Mouse (Mus musculus) heart, embryonic 10.5 days (tissue): ENCODE results near the gene Sema5a. TPM values are rescaled to one million over a fixed set of nuclear protein-coding genes. Genes with fewer than 3 reads are reported as not detected.

Experiments used
- DNase-seq: peaks from one replicate; pipeline ENCODE4 v3.0.0-alpha.2; 2017; ENCODE audit warnings: low spot score
- H3K27ac ChIP-seq: fragments of 300-500 bp; sonication (generic); 2 replicates; pipeline ENCODE4 v1.5.1; 2016; ENCODE audit warnings: mild to moderate bottlenecking
- H3K27me3 ChIP-seq: fragments of 300-500 bp; sonication (generic); 2 replicates; pipeline ENCODE4 v1.6.1; 2016; ENCODE audit warnings: mild to moderate bottlenecking; ENCODE audit not compliant: poor library complexity, insufficient read depth, severe bottlenecking
- H3K36me3 ChIP-seq: fragments of 300-500 bp; sonication (generic); 2 replicates; pipeline ENCODE4 v1.6.1; 2016; ENCODE audit warnings: mild to moderate bottlenecking, moderate library complexity
- H3K4me1 ChIP-seq: fragments of 300-500 bp; sonication (generic); 2 replicates; pipeline ENCODE4 v1.6.1; 2016; ENCODE audit warnings: mild to moderate bottlenecking
- H3K4me3 ChIP-seq: fragments of 300-500 bp; sonication (generic); 2 replicates; pipeline ENCODE4 v1.5.1; 2016; ENCODE audit warnings: mild to moderate bottlenecking, moderate library complexity
- H3K9me3 ChIP-seq: fragments of 300-500 bp; sonication (generic); 2 replicates; pipeline ENCODE4 v1.6.1; 2016; ENCODE audit warnings: mild to moderate bottlenecking, moderate library complexity
- WGBS: fragments of 180-500 bp; shearing (Covaris S2); methylation state at CpG from one replicate; pipeline ENCODE4 v1.1.7; 2016; 5-methylcytosine and 5-hydroxymethylcytosine counted together
- polyA plus RNA-seq: library from polyadenylated mRNA; unstranded; fragments of >200 nt; fragmentation: Nextera tagmentation; extraction: Ambion mirVana; gene quantifications from 2 replicates; pipeline ENCODE4 v1.2.1, GENCODE M21; 2016

The Sema5a gene
- polyA plus RNA-seq, 1 experiment from 2014 or later: 6.9 TPM

GRCm38 (mm10) chr15:32568858-32569387, 324.3 kb downstream of the Sema5a start:
- H3K4me3 ChIP-seq: no peak overlapping the region
- no peak for DNase-seq
- no peaks in the 10 kb centered on the region for H3K9me3 ChIP-seq
- H3K27ac ChIP-seq: no peak overlapping the region
- no peaks in the 10 kb centered on the region for H3K36me3 ChIP-seq
- 67% methylated on average over 6 of the region's 6 CpGs for WGBS
- no peaks in the 10 kb centered on the region for H3K4me1 ChIP-seq
- no peaks in the 10 kb centered on the region for H3K27me3 ChIP-seq

GRCm38 (mm10) chr15:32574327-32574726, 329.7 kb downstream of the Sema5a start:
- WGBS: 75% methylated on average over 6 of the region's 6 CpGs
- H3K4me1 ChIP-seq: no peaks in the 10 kb centered on the region
- no peak overlapping the region for H3K4me3 ChIP-seq
- no peaks in the 10 kb centered on the region for H3K9me3 ChIP-seq
- H3K27me3 ChIP-seq: no peaks in the 10 kb centered on the region
- H3K27ac ChIP-seq: no peak overlapping the region
- DNase-seq: no peak
- no peaks in the 10 kb centered on the region for H3K36me3 ChIP-seq

- Histone ChIP-seq H3K27me3 (no peaks in the 10 kb centered on the region), H3K27ac (no peak overlapping the region), H3K36me3 (no peaks in the 10 kb centered on the region), H3K9me3 (no peaks in the 10 kb centered on the region), H3K4me3 (no peak overlapping the region), H3K4me1 (no peaks in the 10 kb centered on the region)
- no peak for DNase-seq
- WGBS: 82% methylated on average over 2 of the region's 2 CpGs
Observed at GRCm38 (mm10) chr15:32575212-32575611, 330.6 kb downstream of the Sema5a start.

GRCm38 (mm10) chr15:32579351-32579750, 334.7 kb downstream of the Sema5a start:
- 76% methylated on average over 4 of the region's 4 CpGs for WGBS
- no peaks in the 10 kb centered on the region for H3K4me1 ChIP-seq
- no peaks in the 10 kb centered on the region for H3K9me3 ChIP-seq
- no peaks in the 10 kb centered on the region for H3K27me3 ChIP-seq
- no peaks in the 10 kb centered on the region for H3K36me3 ChIP-seq
- DNase-seq: no peak
- no peak overlapping the region for H3K27ac ChIP-seq
- H3K4me3 ChIP-seq: no peak overlapping the region

GRCm38 (mm10) chr15:32590641-32591040, 346.0 kb downstream of the Sema5a start:
- DNase-seq: no peak
- H3K27me3 ChIP-seq: no peaks in the 10 kb centered on the region
- H3K9me3 ChIP-seq: no peaks in the 10 kb centered on the region
- H3K4me1 ChIP-seq: no peaks in the 10 kb centered on the region
- no peaks in the 10 kb centered on the region for H3K36me3 ChIP-seq
- 78% methylated on average over 1 of the region's 1 CpGs for WGBS
- H3K27ac ChIP-seq: no peak overlapping the region
- no peak overlapping the region for H3K4me3 ChIP-seq

- Histone ChIP-seq H3K27ac (no peak overlapping the region), H3K36me3 (no peaks in the 10 kb centered on the region), H3K4me3 (no peak overlapping the region), H3K27me3 (no peaks in the 10 kb centered on the region), H3K4me1 (no peaks in the 10 kb centered on the region), H3K9me3 (no peaks in the 10 kb centered on the region)
- no peak for DNase-seq
- 91% methylated on average over 5 of the region's 5 CpGs for WGBS
Observed at GRCm38 (mm10) chr15:32593746-32594145, 349.1 kb downstream of the Sema5a start.

- Histone ChIP-seq H3K27ac (no peak overlapping the region), H3K4me3 (no peak overlapping the region), H3K9me3 (no peaks in the 10 kb centered on the region), H3K36me3 (no peaks in the 10 kb centered on the region), H3K27me3 (no peaks in the 10 kb centered on the region), H3K4me1 (no peaks in the 10 kb centered on the region)
- no peak for DNase-seq
- 82% methylated on average over 6 of the region's 6 CpGs for WGBS
Observed at GRCm38 (mm10) chr15:32596574-32596973, 352.0 kb downstream of the Sema5a start.

GRCm38 (mm10) chr15:32597189-32597588, 352.6 kb downstream of the Sema5a start:
- Histone ChIP-seq H3K9me3 (no peaks in the 10 kb centered on the region), H3K4me3 (no peak overlapping the region), H3K27me3 (no peaks in the 10 kb centered on the region), H3K4me1 (no peaks in the 10 kb centered on the region), H3K27ac (no peak overlapping the region), H3K36me3 (no peaks in the 10 kb centered on the region)
- no peak for DNase-seq
- 85% methylated on average over 3 of the region's 3 CpGs for WGBS

GRCm38 (mm10) chr15:32607236-32607635, 362.6 kb downstream of the Sema5a start:
- Histone ChIP-seq H3K27ac (no peak overlapping the region), H3K4me1 (no peaks in the 10 kb centered on the region), H3K9me3 (no peaks in the 10 kb centered on the region), H3K27me3 (no peaks in the 10 kb centered on the region), H3K4me3 (no peak overlapping the region), H3K36me3 (no peaks in the 10 kb centered on the region)
- WGBS: 61% methylated on average over 3 of the region's 3 CpGs
- DNase-seq: no peak

- H3K4me1 ChIP-seq: no peaks in the 10 kb centered on the region
- DNase-seq: no peak
- H3K36me3 ChIP-seq: no peaks in the 10 kb centered on the region
- no peak overlapping the region for H3K27ac ChIP-seq
- no peak overlapping the region for H3K4me3 ChIP-seq
- WGBS: 82% methylated on average over 2 of the region's 2 CpGs
- H3K9me3 ChIP-seq: no peaks in the 10 kb centered on the region
- H3K27me3 ChIP-seq: no peaks in the 10 kb centered on the region
Observed at GRCm38 (mm10) chr15:32610776-32611175, 366.2 kb downstream of the Sema5a start.

GRCm38 (mm10) chr15:32611201-32611600, 366.6 kb downstream of the Sema5a start:
- DNase-seq: no peak
- Histone ChIP-seq H3K27ac (no peak overlapping the region), H3K36me3 (no peaks in the 10 kb centered on the region), H3K27me3 (no peaks in the 10 kb centered on the region), H3K4me3 (no peak overlapping the region), H3K9me3 (no peaks in the 10 kb centered on the region), H3K4me1 (no peaks in the 10 kb centered on the region)
- WGBS: 92% methylated on average over 7 of the region's 7 CpGs

GRCm38 (mm10) chr15:32613718-32614117, 369.1 kb downstream of the Sema5a start:
- H3K27ac ChIP-seq: no peak overlapping the region
- no peaks in the 10 kb centered on the region for H3K27me3 ChIP-seq
- no peaks in the 10 kb centered on the region for H3K36me3 ChIP-seq
- no peak overlapping the region for H3K4me3 ChIP-seq
- 91% methylated on average over 6 of the region's 6 CpGs for WGBS
- DNase-seq: no peak
- H3K9me3 ChIP-seq: no peaks in the 10 kb centered on the region
- H3K4me1 ChIP-seq: no peaks in the 10 kb centered on the region

GRCm38 (mm10) chr15:32615773-32616172, 371.2 kb downstream of the Sema5a start:
- H3K27ac ChIP-seq: no peak overlapping the region
- WGBS: 82% methylated on average over 5 of the region's 5 CpGs
- no peak for DNase-seq
- no peaks in the 10 kb centered on the region for H3K9me3 ChIP-seq
- no peaks in the 10 kb centered on the region for H3K4me1 ChIP-seq
- H3K4me3 ChIP-seq: no peak overlapping the region
- H3K27me3 ChIP-seq: no peaks in the 10 kb centered on the region
- H3K36me3 ChIP-seq: no peaks in the 10 kb centered on the region

GRCm38 (mm10) chr15:32619199-32619598, 374.6 kb downstream of the Sema5a start:
- H3K36me3 ChIP-seq: no peaks in the 10 kb centered on the region
- no peak overlapping the region for H3K4me3 ChIP-seq
- H3K27me3 ChIP-seq: no peaks in the 10 kb centered on the region
- no peaks in the 10 kb centered on the region for H3K4me1 ChIP-seq
- H3K9me3 ChIP-seq: no peaks in the 10 kb centered on the region
- no peak overlapping the region for H3K27ac ChIP-seq
- WGBS: 77% methylated on average over 2 of the region's 2 CpGs
- no peak for DNase-seq
